14 mouse cellular contexts compared by ENCODE assay signal in the genomic region with DNA sequence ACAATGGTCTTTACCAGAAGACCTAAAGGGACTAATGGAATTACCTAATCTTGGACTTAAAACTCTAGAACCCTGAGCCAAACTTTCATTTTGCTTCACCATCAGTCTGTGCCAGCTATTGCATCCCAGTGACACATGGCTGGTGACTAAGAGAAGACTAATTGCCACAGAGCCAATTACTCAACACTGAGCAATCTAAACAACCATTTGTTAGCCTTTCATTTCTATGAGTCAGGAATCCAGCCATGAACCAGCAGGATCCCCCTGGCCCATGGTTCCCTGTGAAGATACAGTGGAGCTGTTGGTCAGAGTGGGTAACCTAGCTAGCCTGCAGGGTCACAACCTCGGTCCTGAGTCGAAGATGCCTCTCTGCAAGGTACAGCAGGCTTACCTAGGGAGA. TPM values are rescaled to one million over a fixed set of nuclear protein-coding genes. Genes with fewer than 3 reads are reported as not detected.
DNase-seq lines count a peak whose midpoint lies in the region; ATAC-seq lines count a peak whose summit lies in the region.
"Had no signal": no experiment of that assay in that cellular context is flagged by ENCODE, and none has a peak within 500 bp of the region (broad histone marks: within the 10 kb centered on the region; RNA-seq: fewer than 3 reads in every experiment).

No protein-coding gene starts in this region.

- H3K4me1 ChIP-seq in kidney, embryonic 15.5 days, result no peaks in the 10 kb centered on the region
- H3K4me1 ChIP-seq: hindbrain, embryonic 12.5 days; limb, embryonic 15.5 days; midbrain, embryonic 13.5 days; neural tube, embryonic 12.5 days had no signal

- H3K27ac ChIP-seq in kidney, embryonic 15.5 days, result no peak overlapping the region
- H3K27ac ChIP-seq: hindbrain, embryonic 12.5 days; limb, embryonic 15.5 days; midbrain, embryonic 13.5 days; neural tube, embryonic 12.5 days had no signal

- H3K9me3 ChIP-seq in kidney, embryonic 15.5 days (replicated peaks), result no peaks in the 10 kb centered on the region
- H3K9me3 ChIP-seq: hindbrain, embryonic 12.5 days; limb, embryonic 15.5 days; midbrain, embryonic 13.5 days; neural tube, embryonic 12.5 days had no signal

- H3K36me3 ChIP-seq in kidney, embryonic 15.5 days, result no peaks in the 10 kb centered on the region
- H3K36me3 ChIP-seq: hindbrain, embryonic 12.5 days; limb, embryonic 15.5 days; midbrain, embryonic 13.5 days; neural tube, embryonic 12.5 days had no signal

- no peaks in the 10 kb centered on the region for H3K27me3 ChIP-seq in kidney, embryonic 15.5 days
- H3K27me3 ChIP-seq: hindbrain, embryonic 12.5 days; limb, embryonic 15.5 days; midbrain, embryonic 13.5 days; neural tube, embryonic 12.5 days had no signal

- no peak overlapping the region for H3K9ac ChIP-seq in kidney, embryonic 15.5 days
- H3K9ac ChIP-seq: hindbrain, embryonic 12.5 days; limb, embryonic 15.5 days; midbrain, embryonic 13.5 days; neural tube, embryonic 12.5 days had no signal

- ATAC-seq in megakaryocyte, adult 5-6 weeks (ENCODE audit: poor library complexity, severe bottlenecking), result 0 out of 2 replicates have a peak, but pooled peaks have one; percentile 24
- ATAC-seq in kidney, embryonic 15.5 days (replicated peaks; ENCODE audit: low FRiP score), result no peak
- ATAC-seq: midbrain, embryonic 13.5 days had no signal

- no peak overlapping the region for H3K4me3 ChIP-seq in kidney, embryonic 15.5 days (replicated peaks)
- H3K4me3 ChIP-seq: hindbrain, embryonic 12.5 days; limb, embryonic 15.5 days; midbrain, embryonic 13.5 days; neural tube, embryonic 12.5 days had no signal

- 85% methylated on average over 2 of the region's 2 CpGs for WGBS in kidney, embryonic 15.5 days

- no peak overlapping the region for H3K4me2 ChIP-seq in kidney, embryonic 15.5 days
- H3K4me2 ChIP-seq: hindbrain, embryonic 12.5 days; limb, embryonic 15.5 days; midbrain, embryonic 13.5 days; neural tube, embryonic 12.5 days had no signal

- DNase-seq in layer of hippocampus, adult 18-20 months (ENCODE audit: low spot score in 2 of 2), result peak; percentile 31 to 72
- DNase-seq in layer of hippocampus, postnatal 25 days (ENCODE audit: extremely low spot score in 1 of 2, low spot score in 1 of 2), result no peak
- DNase-seq in adrenal gland, adult 2 months, result peak; percentile 81
- peak; percentile 68 for DNase-seq in cerebellum, adult 8-10 months
- DNase-seq in right cerebral cortex, adult 18-20 months, result no peak
- DNase-seq in frontal cortex, postnatal 10 days (ENCODE audit: low spot score in 2 of 2), result no peak
- DNase-seq: kidney, adult 11 months; retina, postnatal 1 day had no signal

RNA-seq across cellular contexts. Expression of gene Diras2, which starts 49.3 kb away (rescaled TPM):
- 100 to 1,000 TPM; 164 to 166 TPM for total RNA-seq in layer of hippocampus, adult 18-20 months (2021)
- 100 to 1,000 TPM; 155 to 160 TPM for total RNA-seq in layer of hippocampus, postnatal 25 days (2021)
- 1 to 10 TPM; 3.7 to 5.8 TPM for total RNA-seq in adrenal gland, adult 2 months (2021)
- polyA plus RNA-seq in adrenal gland, adult 2 months (2012; rRNA removed), result 2.3 and 3.5 TPM in 2 replicates
- total RNA-seq in megakaryocyte, adult 5-6 weeks (2015), result 0.30 and 0.54 TPM in 2 replicates
- total RNA-seq in megakaryocyte, adult 5-6 weeks (2017), result 0.04 TPM in 1 of 2 replicates, not detected in the other
- polyA plus RNA-seq in kidney, embryonic 15.5 days (2015; fragmentation: Nextera tagmentation; extraction: Ambion mirVana), result 0.17 and 0.40 TPM in 2 replicates

Comparison
In these comparisons a context has a peak if more than half of its experiments do, and no peak if none do; other contexts are left out.
1. DNase-seq: peak in layer of hippocampus, adult 18-20 months (2 of 2), adrenal gland, adult 2 months (single experiment) and cerebellum, adult 8-10 months (single experiment); none in layer of hippocampus, postnatal 25 days (0 of 2), right cerebral cortex, adult 18-20 months (single experiment) and frontal cortex, postnatal 10 days (0 of 2).
2. RNA of gene Diras2, which starts 49.3 kb away (total RNA-seq): 164 to 166 TPM in layer of hippocampus, adult 18-20 months and 155 to 160 TPM in layer of hippocampus, postnatal 25 days; 3.7 to 5.8 TPM in adrenal gland, adult 2 months and 0.04 to 0.54 TPM in megakaryocyte, adult 5-6 weeks; every median in the first group is over 10 times any median in the second.